Mouse (Mus musculus) hindbrain, postnatal 0 days (tissue): ENCODE data around the gene Gprc5a. TPM values are rescaled to one million over a fixed set of nuclear protein-coding genes. Genes with fewer than 3 reads are reported as not detected.

Experiments used
- ATAC-seq: fragments of 200-750 bp; cut with Nextera tagmentation; 2 replicates; pipeline ENCODE4 v1.8.0; 2017; ENCODE audit warnings: mild to moderate bottlenecking, moderate TSS enrichment, moderate library complexity
- DNase-seq: peaks from one replicate; pipeline ENCODE4 v3.0.0-alpha.2; 2015; ENCODE audit warnings: low spot score
- H3K27ac ChIP-seq: fragments of 300-500 bp; sonication (generic); 2 replicates; pipeline ENCODE4 v1.5.1; 2014; ENCODE audit warnings: mild to moderate bottlenecking
- H3K27me3 ChIP-seq: fragments of 300-500 bp; sonication (generic); 2 replicates; pipeline ENCODE4 v1.6.1; 2014; ENCODE audit warnings: low read length, mixed read lengths; ENCODE audit not compliant: insufficient read depth
- H3K36me3 ChIP-seq: fragments of 300-500 bp; sonication (generic); 2 replicates; pipeline ENCODE4 v1.6.1; 2014; ENCODE audit warnings: low read length, mixed read lengths; ENCODE audit not compliant: insufficient read depth
- H3K4me1 ChIP-seq: fragments of 300-500 bp; sonication (generic); 2 replicates; pipeline ENCODE4 v1.6.1; 2014; ENCODE audit warnings: antibody characterized with exemption, low read length, mixed read lengths; ENCODE audit not compliant: insufficient read depth
- H3K4me2 ChIP-seq: fragments of 300-500 bp; sonication (generic); 2 replicates; pipeline ENCODE4 v1.6.1; 2014; ENCODE audit warnings: low read depth, mild to moderate bottlenecking, low read length, moderate library complexity, mixed read lengths
- H3K4me3 ChIP-seq: fragments of 300-500 bp; sonication (generic); 2 replicates; pipeline ENCODE4 v1.5.1; 2014; ENCODE audit warnings: low read length
- H3K9ac ChIP-seq: fragments of 300-500 bp; sonication (generic); replicated peaks from 2 replicates; pipeline ENCODE4 v1.6.1; 2014; ENCODE audit warnings: mild to moderate bottlenecking, low read length, moderate library complexity, mixed read lengths
- H3K9me3 ChIP-seq: fragments of 300-500 bp; sonication (generic); 2 replicates; pipeline ENCODE4 v1.6.1; 2016; ENCODE audit warnings: low read length, mixed read lengths
- CTCF ChIP-seq: IDR thresholded peaks from 2 replicates; pipeline ENCODE4 v1.5.1; 2016; ENCODE audit warnings: antibody characterized with exemption, control low read depth, low read depth
- WGBS: fragments of 180-500 bp; shearing (Covaris S2); extraction: QIAGEN DNeasy Blood & Tissue Kit; methylation state at CpG from one replicate; pipeline ENCODE4 v1.1.7; 2014; 5-methylcytosine and 5-hydroxymethylcytosine counted together
- polyA plus RNA-seq: library from polyadenylated mRNA; unstranded; fragments of >200 nt; fragmentation: Nextera tagmentation; extraction: Ambion mirVana; gene quantifications from 2 replicates; pipeline ENCODE4 v1.2.1, GENCODE M21; 2015
- total RNA-seq: library from RNA; depleted of rRNA; stranded (reverse); fragments of >200 nt; gene quantifications from 2 replicates; pipeline ENCODE4 v1.2.3, GENCODE M21; 2014

Gene Gprc5a
- total and polyA plus RNA-seq, 2 experiments from 2014 or later: 0.30 to 0.63 TPM

DNA sequence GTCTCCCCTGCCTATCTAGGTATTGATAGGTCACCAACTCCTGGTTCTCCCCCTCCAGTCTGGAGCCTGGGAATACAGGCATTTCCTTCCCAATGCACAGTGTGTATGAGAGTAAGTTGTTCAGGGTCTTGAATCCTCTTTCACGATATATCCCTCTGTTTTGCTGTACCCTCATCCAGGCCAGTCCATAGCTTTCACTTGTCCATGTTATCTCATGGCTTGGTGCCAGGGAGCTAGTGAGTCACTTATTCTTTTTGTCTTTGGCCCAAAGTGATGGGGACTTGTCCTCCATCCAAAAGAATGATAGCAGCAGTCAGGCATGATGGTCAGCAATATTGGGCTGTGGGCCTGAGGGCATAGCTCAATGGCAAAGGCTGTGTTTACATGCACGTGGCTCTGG lies 38.7 kb upstream of the Gprc5a start:
- Histone ChIP-seq H3K9me3 (no peaks in the 10 kb centered on the region), H3K27ac (no peak overlapping the region), H3K27me3 (no peaks in the 10 kb centered on the region), H3K4me3 (no peak overlapping the region), H3K9ac (no peak overlapping the region), H3K4me2 (no peak overlapping the region), H3K4me1 (no peaks in the 10 kb centered on the region), H3K36me3 (peaks cover 22% of the 10 kb centered on the region)
- DNase-seq (no peak), ATAC-seq (no peak; the same call in 1 of the 2 replicates)
- TF ChIP-seq CTCF: no peak
- 78% methylated on average over 2 of the region's 2 CpGs for WGBS

DNA sequence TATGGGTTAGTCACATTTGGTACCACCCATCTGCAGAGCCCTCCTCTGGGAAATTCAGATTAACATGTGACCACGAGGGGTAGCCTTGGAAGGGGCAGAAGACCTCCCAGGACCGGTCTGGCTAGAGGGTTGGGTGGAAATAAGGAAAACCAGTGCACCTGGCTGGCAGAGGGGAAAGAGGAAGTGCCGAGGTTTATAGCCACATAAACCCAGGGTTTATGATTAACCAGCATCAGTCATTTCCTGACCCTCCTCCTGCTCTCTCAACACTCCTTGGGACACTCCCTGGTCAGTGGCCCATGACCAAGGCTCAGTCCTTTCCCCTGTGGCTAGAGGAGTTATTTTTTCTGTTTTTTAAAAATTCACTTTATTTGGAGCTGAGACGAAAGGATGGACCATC lies 36.2 kb upstream of the Gprc5a start:
- Histone ChIP-seq H3K9me3 (no peaks in the 10 kb centered on the region), H3K4me3 (no peak overlapping the region), H3K4me2 (no peak overlapping the region), H3K9ac (no peak overlapping the region), H3K27ac (no peak overlapping the region), H3K36me3 (peaks cover 2% of the 10 kb centered on the region; the same call in 1 of the 2 replicates), H3K4me1 (no peaks in the 10 kb centered on the region), H3K27me3 (no peaks in the 10 kb centered on the region)
- ATAC-seq (no peak), DNase-seq (no peak)
- WGBS: 86% methylated on average over 4 of the region's 4 CpGs
- no peak for TF ChIP-seq CTCF

DNA sequence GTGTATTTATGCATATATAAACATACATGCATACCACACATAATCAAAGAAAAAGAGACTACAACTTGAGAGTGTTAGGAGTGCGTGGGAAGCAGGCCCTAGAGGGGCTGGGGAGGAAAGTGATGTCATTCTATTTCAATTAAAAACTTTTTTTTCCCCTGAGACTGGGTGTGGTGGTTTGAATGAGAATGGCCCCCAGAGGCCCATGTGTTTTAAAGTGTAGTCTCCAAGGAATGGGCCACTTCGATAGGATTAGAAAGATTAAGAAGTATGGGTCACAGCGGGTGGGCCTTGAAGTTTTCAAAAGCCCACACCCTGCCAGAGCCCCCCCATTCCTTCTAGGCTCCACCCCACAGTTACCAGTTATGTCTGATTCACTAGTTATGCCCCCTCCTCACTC lies 26.8 kb upstream of the Gprc5a start:
- H3K4me2 ChIP-seq: no peak overlapping the region
- peaks cover 7% of the 10 kb centered on the region; the same call in 1 of the 2 replicates for H3K4me1 ChIP-seq
- H3K27me3 ChIP-seq: no peaks in the 10 kb centered on the region
- no peak overlapping the region for H3K27ac ChIP-seq
- no peak overlapping the region for H3K9ac ChIP-seq
- no peaks in the 10 kb centered on the region for H3K36me3 ChIP-seq
- no peak overlapping the region for H3K4me3 ChIP-seq
- DNase-seq (no peak), ATAC-seq (no peak)
- no peak for TF ChIP-seq CTCF
- 59% methylated on average over 3 of the region's 3 CpGs for WGBS
- no peaks in the 10 kb centered on the region for H3K9me3 ChIP-seq

DNA sequence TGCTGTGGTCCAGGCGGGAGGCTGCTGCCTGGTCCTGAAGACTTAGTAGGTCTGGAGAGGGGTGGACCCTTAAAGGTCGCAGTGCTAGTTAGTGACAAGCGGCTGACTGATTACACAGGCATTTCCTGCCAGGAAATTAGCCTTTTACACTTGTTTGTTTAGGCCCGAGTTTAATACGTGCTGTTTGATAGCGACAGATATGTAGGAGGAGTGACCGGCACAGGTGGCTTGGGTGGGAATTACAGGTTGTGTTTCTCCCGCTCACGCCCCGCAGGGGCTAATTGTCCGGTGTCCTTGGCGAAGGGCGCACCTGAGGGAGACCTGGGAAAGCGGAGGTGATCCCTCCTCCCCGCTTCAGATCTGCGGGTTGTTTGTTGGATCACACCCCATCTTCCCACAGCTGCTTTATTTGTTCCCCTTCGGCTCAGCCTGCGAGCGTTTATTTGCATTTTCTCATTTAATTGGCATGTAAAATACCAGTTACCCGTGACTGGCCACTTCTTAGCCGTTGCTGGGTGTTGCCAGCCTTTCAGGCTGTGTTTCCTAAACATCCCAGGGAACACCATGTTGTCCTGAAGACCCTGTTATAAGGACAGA lies 25.1 kb upstream of the Gprc5a start:
- no peak for DNase-seq
- Histone ChIP-seq H3K27me3 (no peaks in the 10 kb centered on the region), H3K4me2 (peak overlapping the region; percentile 56), H3K9me3 (no peaks in the 10 kb centered on the region), H3K9ac (no peak overlapping the region; the same call in 1 of the 2 replicates), H3K4me1 (peaks cover 7% of the 10 kb centered on the region; the same call in 1 of the 2 replicates), H3K4me3 (peak overlapping the region; percentile 18), H3K27ac (no peak overlapping the region), H3K36me3 (no peaks in the 10 kb centered on the region)
- 4% methylated on average over 21 of the region's 21 CpGs for WGBS
- ATAC-seq: 0 out of 2 replicates have a peak, but pooled peaks have one; percentile 31
- no peak for TF ChIP-seq CTCF

DNA sequence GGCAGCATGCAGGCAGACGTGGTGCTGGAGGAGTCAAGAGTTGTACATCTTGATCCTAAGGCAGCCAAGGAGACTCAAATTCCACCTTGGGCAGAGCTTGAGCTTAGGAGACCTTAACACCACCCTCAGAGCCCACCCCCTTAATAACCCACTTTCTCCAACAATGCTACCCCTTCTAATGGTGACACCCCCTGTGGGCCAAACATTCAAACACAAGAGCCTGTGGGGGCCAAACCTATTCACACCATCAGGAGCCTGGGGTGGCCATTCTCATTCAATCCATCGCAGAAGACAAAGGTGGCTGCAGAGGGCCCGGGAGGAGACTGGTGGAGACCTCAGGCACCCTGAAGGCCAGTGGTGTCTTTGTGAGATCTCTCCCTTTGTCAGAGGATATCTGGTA lies 23.5 kb upstream of the Gprc5a start:
- no peak for TF ChIP-seq CTCF
- no peak for ATAC-seq

DNA sequence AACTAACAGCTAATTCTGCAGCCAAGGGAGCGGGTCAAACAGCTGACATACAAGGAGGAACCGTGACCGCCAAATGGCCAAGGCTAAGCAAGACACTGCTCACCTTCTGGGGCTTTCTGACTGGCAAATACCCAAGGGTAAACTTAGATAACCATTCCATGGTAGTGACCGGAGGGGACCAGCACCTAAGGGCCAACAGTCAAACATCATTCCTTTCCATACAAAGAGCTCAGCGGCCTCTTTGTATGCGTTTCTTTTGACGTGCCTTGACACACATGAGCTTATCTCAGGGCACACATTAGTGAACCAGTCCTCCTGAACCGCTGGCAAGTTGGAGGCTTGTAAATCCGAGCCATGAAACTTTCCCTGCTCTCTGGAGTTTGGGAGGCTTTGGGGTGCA lies 18.2 kb upstream of the Gprc5a start:
- no peaks in the 10 kb centered on the region for H3K27me3 ChIP-seq
- no peaks in the 10 kb centered on the region for H3K9me3 ChIP-seq

More for the DNA sequence above, 23.5 kb upstream of the Gprc5a start:
- H3K36me3 ChIP-seq: no peaks in the 10 kb centered on the region
- no peak for DNase-seq
- peaks cover 7% of the 10 kb centered on the region; the same call in 1 of the 2 replicates for H3K4me1 ChIP-seq
- H3K27ac ChIP-seq: no peak overlapping the region
- H3K4me3 ChIP-seq: no peak overlapping the region
- 50% methylated on average over 3 of the region's 3 CpGs for WGBS
- no peak overlapping the region for H3K4me2 ChIP-seq
- H3K9me3 ChIP-seq: no peaks in the 10 kb centered on the region
- no peak overlapping the region for H3K9ac ChIP-seq
- no peaks in the 10 kb centered on the region for H3K27me3 ChIP-seq

DNA sequence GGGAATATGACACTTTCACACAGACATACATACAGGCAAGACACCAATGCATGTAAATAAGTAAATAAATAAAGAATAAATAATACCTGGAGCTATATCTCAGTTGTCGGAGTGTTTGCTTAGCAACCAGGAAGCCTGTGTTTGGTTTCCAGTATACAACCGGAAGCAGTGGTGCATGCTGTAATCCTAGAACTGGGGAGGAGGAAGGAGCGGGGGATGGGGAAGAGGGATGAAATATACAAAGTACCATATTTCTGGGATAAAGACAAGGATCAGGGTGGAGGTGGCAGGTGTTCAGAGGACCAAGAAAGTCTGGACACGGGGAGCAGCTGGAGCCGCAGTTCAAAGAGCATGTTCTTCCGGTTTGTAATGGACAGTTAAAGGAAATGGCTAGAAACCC lies 16.9 kb upstream of the Gprc5a start:
- TF ChIP-seq CTCF: no peak
- 87% methylated on average over 6 of the region's 6 CpGs for WGBS

More for the DNA sequence above, 18.2 kb upstream of the Gprc5a start:
- no peaks in the 10 kb centered on the region for H3K4me1 ChIP-seq
- no peak overlapping the region for H3K4me3 ChIP-seq
- H3K9ac ChIP-seq: no peak overlapping the region
- 72% methylated on average over 9 of the region's 9 CpGs for WGBS
- no peak for TF ChIP-seq CTCF
- ATAC-seq (no peak), DNase-seq (no peak)
- H3K36me3 ChIP-seq: no peaks in the 10 kb centered on the region
- no peak overlapping the region for H3K4me2 ChIP-seq
- no peak overlapping the region for H3K27ac ChIP-seq

More for the DNA sequence above, 16.9 kb upstream of the Gprc5a start:
- H3K4me1 ChIP-seq: no peaks in the 10 kb centered on the region
- no peak for ATAC-seq
- no peaks in the 10 kb centered on the region for H3K9me3 ChIP-seq
- H3K9ac ChIP-seq: no peak overlapping the region
- no peaks in the 10 kb centered on the region for H3K36me3 ChIP-seq
- no peak overlapping the region for H3K4me3 ChIP-seq
- H3K4me2 ChIP-seq: no peak overlapping the region
- no peaks in the 10 kb centered on the region for H3K27me3 ChIP-seq
- DNase-seq: no peak
- H3K27ac ChIP-seq: no peak overlapping the region
